Mouse (Mus musculus) CH12.LX (cell line): ENCODE data around the gene A630001G21Rik. TPM values are rescaled to one million over a fixed set of nuclear protein-coding genes. Genes with fewer than 3 reads are reported as not detected.

Experiments
- DNase-seq: peaks from one replicate; pipeline ENCODE4 v3.0.0-alpha.2; 2013; ENCODE audit errors: extremely low read depth
- H3K27ac ChIP-seq: 2 replicates; pipeline ENCODE4 v1.5.1; 2012; ENCODE audit warnings: low read depth, mild to moderate bottlenecking, control low read depth, moderate library complexity; ENCODE audit not compliant: insufficient read depth
- H3K27me3 ChIP-seq: replicated peaks from 2 replicates; pipeline ENCODE3; 2012; ENCODE audit warnings: inconsistent platforms
- H3K36me3 ChIP-seq, 2 experiments: replicated peaks in 1 of 2; 2 replicates each; pipeline versions ENCODE3 to v1.6.1; 2012; ENCODE audit warnings: inconsistent platforms in 1 of 2, low read length in 1 of 2, mild to moderate bottlenecking in 1 of 2, mixed read lengths in 1 of 2, moderate library complexity in 1 of 2; ENCODE audit not compliant: control insufficient read depth in 1 of 2, insufficient read depth in 1 of 2
- H3K4me1 ChIP-seq, 2 experiments: 2 replicates each; pipeline ENCODE4 v1.6.1; 2012; ENCODE audit warnings: inconsistent platforms in 1 of 2, moderate library complexity in 1 of 2; ENCODE audit not compliant: insufficient read depth in 2 of 2, control insufficient read depth in 1 of 2
- H3K4me2 ChIP-seq: 2 replicates; pipeline ENCODE4 v1.6.1; 2012; ENCODE audit warnings: low read depth, mild to moderate bottlenecking, control low read depth; ENCODE audit not compliant: poor library complexity, insufficient read depth, severe bottlenecking
- H3K4me3 ChIP-seq, 3 experiments: fragments of 150-350 bp in 1 of 3; sonication (generic) in 1 of 3; replicated peaks in 1 of 3; 2 replicates each; pipeline versions ENCODE3 to v1.5.1; 2011 to 2012; ENCODE audit warnings: low read depth in 2 of 3, low read length in 2 of 3, mild to moderate bottlenecking in 2 of 3, moderate library complexity in 2 of 3, control low read depth in 1 of 3, improper control_type of control experiment in 1 of 3, inconsistent platforms in 1 of 3, mixed read lengths in 1 of 3; ENCODE audit not compliant: poor library complexity in 1 of 3
- H3K79me2 ChIP-seq: replicated peaks from 2 replicates; pipeline ENCODE4 v1.6.1; 2012; ENCODE audit warnings: mild to moderate bottlenecking, moderate library complexity; ENCODE audit not compliant: control insufficient read depth, poor library complexity, insufficient read depth, severe bottlenecking; ENCODE audit errors: extremely low read depth
- H3K9ac ChIP-seq: 2 replicates; pipeline ENCODE4 v1.6.1; 2012; ENCODE audit warnings: low read depth, mild to moderate bottlenecking, control low read depth, moderate library complexity; ENCODE audit not compliant: insufficient read depth
- H3K9me3 ChIP-seq: replicated peaks from 2 replicates; pipeline ENCODE3; 2012; ENCODE audit warnings: low read length, inconsistent platforms, mixed read lengths
- BHLHE40 ChIP-seq: IDR thresholded peaks from 2 replicates; pipeline ENCODE4 v1.6.1; 2011; ENCODE audit warnings: mild to moderate bottlenecking, low read depth, low read length, improper control_type of control experiment
- CHD1 ChIP-seq: IDR thresholded peaks from 2 replicates; pipeline ENCODE4 v1.6.1; 2012; ENCODE audit warnings: low read depth, low read length, improper control_type of control experiment, inconsistent platforms
- ELF1 ChIP-seq: IDR thresholded peaks from 2 replicates; pipeline ENCODE4 v1.6.1; 2014; ENCODE audit warnings: low read depth, mild to moderate bottlenecking, inconsistent platforms, low read length, improper control_type of control experiment
- ETS1 ChIP-seq: conservative IDR thresholded peaks from 2 replicates; pipeline ENCODE4 v1.6.1; 2012; ENCODE audit warnings: low read depth, mild to moderate bottlenecking, inconsistent platforms, low read length, improper control_type of control experiment, moderate library complexity
- GABPA ChIP-seq: IDR thresholded peaks from 2 replicates; pipeline ENCODE4 v1.6.1; 2012; ENCODE audit warnings: low read depth, low read length, improper control_type of control experiment, inconsistent platforms; ENCODE audit not compliant: insufficient replicate concordance
- HCFC1 ChIP-seq: IDR thresholded peaks from 2 replicates; pipeline ENCODE4 v1.6.1; 2012; ENCODE audit warnings: low read depth, mild to moderate bottlenecking, inconsistent platforms, low read length, improper control_type of control experiment
- JUND ChIP-seq: conservative IDR thresholded peaks from 2 replicates; pipeline ENCODE4 v1.6.1; 2011; ENCODE audit warnings: low read depth, low read length, improper control_type of control experiment
- KAT2A ChIP-seq: IDR thresholded peaks from 2 replicates; pipeline ENCODE4 v1.6.1; 2012; ENCODE audit warnings: low read length, improper control_type of control experiment, inconsistent platforms; ENCODE audit not compliant: insufficient replicate concordance
- MXI1 ChIP-seq: IDR thresholded peaks from 2 replicates; pipeline ENCODE4 v1.6.1; 2011; ENCODE audit warnings: mild to moderate bottlenecking, low read depth, low read length, improper control_type of control experiment
- NELFE ChIP-seq: IDR thresholded peaks from 2 replicates; pipeline ENCODE4 v1.6.1; 2011; ENCODE audit warnings: low read depth, low read length, improper control_type of control experiment
- PAX5 ChIP-seq: IDR thresholded peaks from 2 replicates; pipeline ENCODE4 v1.6.1; 2012; ENCODE audit warnings: low read length, inconsistent platforms, mixed read lengths
- POLR2AphosphoS2 ChIP-seq: IDR thresholded peaks from 2 replicates; pipeline ENCODE4 v1.6.1; 2011; ENCODE audit warnings: low read depth, low read length, improper control_type of control experiment
- RAD21 ChIP-seq: IDR thresholded peaks from 2 replicates; pipeline ENCODE4 v1.6.1; 2011; ENCODE audit warnings: low read depth, mild to moderate bottlenecking, low read length, improper control_type of control experiment, moderate library complexity
- SIN3A ChIP-seq: IDR thresholded peaks from 2 replicates; pipeline ENCODE4 v1.6.1; 2012; ENCODE audit warnings: low read length, improper control_type of control experiment, inconsistent platforms
- USF1 ChIP-seq: IDR thresholded peaks from 2 replicates; pipeline ENCODE4 v1.6.1; 2014; ENCODE audit warnings: low read depth, mild to moderate bottlenecking, inconsistent platforms, low read length, improper control_type of control experiment
- ZC3H11A ChIP-seq: IDR thresholded peaks from 2 replicates; pipeline ENCODE4 v1.6.1; 2012; ENCODE audit warnings: low read depth, mild to moderate bottlenecking, inconsistent platforms, low read length, improper control_type of control experiment
- ZKSCAN1 ChIP-seq: IDR thresholded peaks from 2 replicates; pipeline ENCODE4 v1.6.1; 2012; ENCODE audit warnings: low read depth, inconsistent platforms, low read length, improper control_type of control experiment, borderline replicate concordance
- ZMIZ1 ChIP-seq: IDR thresholded peaks from 2 replicates; pipeline ENCODE4 v1.6.1; 2012; ENCODE audit warnings: low read depth, mild to moderate bottlenecking, inconsistent platforms, low read length, improper control_type of control experiment
- dilution Hi-C: fragments of 300-500 bp; cut with MboI; formaldehyde crosslinking; loops from 2 replicates; pipeline ENCODE4 v1.14.3; 2020; ENCODE audit warnings: low sequenced_read_pairs; ENCODE audit not compliant: extremely low pct_unique_long_range_greater_than_20kb, extremely low pct_ligation_motif_present
- in situ Hi-C: fragments of 300-500 bp; cut with MboI; formaldehyde crosslinking; loops from 3 replicates; pipeline ENCODE4 v1.14.3; 2019; ENCODE audit warnings: low sequenced_read_pairs, low pct_ligation_motif_present, low pct_unique_long_range_greater_than_20kb, mixed read lengths
- polyA plus RNA-seq: library from polyadenylated mRNA; unstranded; fragments of >175 nt; gene quantifications from 2 replicates; pipeline ENCODE4 v1.2.1, GENCODE M21; 2012; ENCODE audit warnings: low read depth; ENCODE audit not compliant: insufficient read length
- total RNA-seq, 2 experiments: library from RNA; depleted of rRNA; stranded (reverse); fragments of 300-350 nt in 1 of 2; fragments of >200 nt in 1 of 2; gene quantifications; 2 replicates each; pipeline ENCODE4 v1.2.3; 2012 to 2014

The A630001G21Rik gene
- total and polyA plus RNA-seq, 3 experiments: 55.8 to 151 (median 139) TPM

DNA sequence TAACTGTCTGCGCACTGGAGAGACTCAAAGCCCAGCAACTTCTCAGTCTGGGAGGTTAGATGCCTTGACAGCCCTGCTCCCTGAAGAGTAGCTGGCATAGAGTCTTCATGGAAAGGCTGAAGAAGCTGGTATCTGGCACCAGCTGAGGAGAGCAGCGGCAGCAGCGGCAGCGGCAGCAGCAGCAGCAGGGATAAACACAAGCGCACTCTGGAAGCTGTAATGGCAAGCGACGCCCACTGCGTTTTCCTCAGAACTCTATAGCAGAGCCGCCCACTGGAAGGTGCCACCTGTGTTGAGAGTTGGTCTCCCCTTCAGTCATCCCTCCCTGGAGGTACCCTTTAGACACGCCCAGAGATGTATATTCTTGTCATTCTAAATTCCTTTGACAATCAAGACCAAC is 2.3 kb downstream of the A630001G21Rik start:
- Histone ChIP-seq H3K9ac (no peak overlapping the region), H3K4me3 (no peak overlapping the region), H3K36me3 (no peaks in the 10 kb centered on the region), H3K27me3 (no peaks in the 10 kb centered on the region), H3K79me2 (no peaks in the 10 kb centered on the region), H3K4me1 (peaks cover 0 to 22% of the 10 kb centered on the region in 2 experiments; a peak in 2 of 4 replicates), H3K27ac (no peak overlapping the region), H3K4me2 (no peak overlapping the region), H3K9me3 (no peaks in the 10 kb centered on the region)
- in situ Hi-C loops (no loop called here), dilution Hi-C loops (no loop called here)
- TF ChIP-seq ZMIZ1 (no peak), KAT2A (no peak)
- DNase-seq: no peak

GRCm38 (mm10) chr1:85775136-85775535 is 3.3 kb downstream of the A630001G21Rik start:
- dilution Hi-C loops (no loop called here), in situ Hi-C loops (no loop called here)
- Histone ChIP-seq H3K27me3 (no peaks in the 10 kb centered on the region), H3K79me2 (no peaks in the 10 kb centered on the region), H3K9me3 (no peaks in the 10 kb centered on the region), H3K9ac (no peak overlapping the region), H3K36me3 (no peaks in the 10 kb centered on the region), H3K4me3 (no peak overlapping the region), H3K4me1 (peaks cover 0 to 26% of the 10 kb centered on the region in 2 experiments; a peak in 2 of 4 replicates), H3K4me2 (no peak overlapping the region), H3K27ac (no peak overlapping the region)
- DNase-seq: no peak
- no peak for TF ChIP-seq SIN3A
- no peak for TF ChIP-seq ZKSCAN1
- no peak for TF ChIP-seq ETS1
- no peak for TF ChIP-seq ZC3H11A
- no peak for TF ChIP-seq RAD21
- TF ChIP-seq MXI1: no peak
- TF ChIP-seq CHD1: no peak
- TF ChIP-seq USF1: no peak
- TF ChIP-seq JUND: no peak
- no peak for TF ChIP-seq PAX5
- TF ChIP-seq BHLHE40: no peak
- TF ChIP-seq NELFE: no peak
- TF ChIP-seq GABPA: no peak
- TF ChIP-seq ELF1: no peak
- TF ChIP-seq POLR2AphosphoS2: no peak
- TF ChIP-seq KAT2A: no peak
- no peak for TF ChIP-seq HCFC1
